8 mouse cellular contexts compared by ENCODE assay signal in the genomic region with DNA sequence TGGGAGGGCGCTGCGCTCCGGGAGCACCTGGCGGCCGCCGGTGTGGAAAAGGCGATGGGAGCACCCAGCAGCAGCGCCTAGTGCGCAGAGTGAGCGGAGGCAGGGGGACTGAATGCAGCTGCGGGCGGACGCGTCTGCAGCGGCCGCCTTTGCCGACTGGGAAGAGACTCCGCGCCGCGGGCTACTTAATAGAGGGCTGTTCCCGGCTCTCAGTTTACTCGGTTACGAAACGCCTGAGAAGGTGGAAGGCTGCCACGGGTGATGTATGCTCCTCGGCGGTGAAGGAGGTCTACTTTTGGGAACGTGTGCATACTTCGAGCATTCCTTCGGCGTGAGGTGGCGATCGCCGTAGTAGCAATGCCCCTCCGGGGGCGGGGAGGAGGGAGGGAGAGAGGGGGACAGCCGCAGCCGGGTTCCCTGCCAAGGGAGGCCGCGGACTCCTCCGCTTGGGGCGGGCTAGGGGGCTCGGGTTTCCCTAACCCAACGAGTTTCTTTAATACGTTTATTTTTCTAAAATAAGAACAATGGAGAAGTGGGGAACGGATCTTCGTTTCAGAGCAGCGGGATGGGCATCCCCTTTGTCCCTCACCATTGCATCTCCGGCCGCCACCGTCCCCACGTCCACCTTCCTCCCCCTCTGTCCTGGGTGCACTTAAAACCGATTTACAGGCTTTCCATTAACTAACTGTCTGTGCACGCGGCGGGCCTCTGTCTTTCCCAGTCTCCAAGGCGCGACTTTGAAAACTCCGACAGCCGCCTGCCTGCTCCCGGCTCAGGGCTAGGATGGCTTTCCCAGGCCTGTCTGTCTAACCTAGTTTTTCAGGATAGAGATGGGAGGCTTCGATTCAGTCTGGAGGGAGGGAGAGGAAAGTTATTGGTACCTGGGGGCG. TPM values are rescaled to one million over a fixed set of nuclear protein-coding genes. Genes with fewer than 3 reads are reported as not detected.
DNase-seq lines count a peak whose midpoint lies in the region; ATAC-seq and TF ChIP-seq lines count a peak whose summit lies in the region.

Gene Col12a1 (minus strand): TSS at position 351 of the 890 bp plus-strand sequence.

- peak within 1 kb of the TSS; percentile 76 for H3K9ac ChIP-seq in intestine, embryonic 16.5 days (ENCODE audit: low read depth, low read length)

- under 1% methylated on average over 64 of the region's 64 CpGs for WGBS in intestine, embryonic 16.5 days
- WGBS in lung, adult 2 months, result under 1% methylated on average over 64 of the region's 64 CpGs

- peak within 1 kb of the TSS; percentile 83 for H3K27ac ChIP-seq in intestine, embryonic 16.5 days (ENCODE audit: low read length)

- no peak for TF ChIP-seq POLR2A in lung, adult 2 months (IDR thresholded peaks at IDR 0.05; ENCODE audit: borderline replicate concordance, extremely low read depth, low read depth, low read length)

- H3K4me1 ChIP-seq in intestine, embryonic 16.5 days (ENCODE audit: control insufficient read depth, insufficient read depth, low read length), result peaks cover 22% of the 10 kb centered on the region
- H3K4me1 ChIP-seq in lung, adult 2 months (ENCODE audit: control insufficient read depth, insufficient read depth, low read length), result no peaks in the 10 kb centered on the region; the same call in none of the 2 replicates

- peak; percentile 43 to 45 for DNase-seq in layer of hippocampus, postnatal 10 days (ENCODE audit: low spot score in 2 of 2)
- no peak for DNase-seq in layer of hippocampus, adult 11-12 months (ENCODE audit: low spot score)
- peak; percentile 83 for DNase-seq in embryo, embryonic 11 days
- DNase-seq in gonadal fat pad, adult 2 months (ENCODE audit: low read depth), result no peak
- peak; percentile 84 for DNase-seq in lung, adult 2 months
- peak; percentile 70 for DNase-seq in retina, embryonic 14.5 days (ENCODE audit: low spot score)

- no peaks in the 10 kb centered on the region for H3K9me3 ChIP-seq in intestine, embryonic 16.5 days (ENCODE audit: control insufficient read depth, low read length)

- ATAC-seq in intestine, embryonic 16.5 days, result peak; percentile 68
- ATAC-seq in activated CD4-positive, CD25-positive, alpha-beta regulatory T cell, adult 4 months, result no peak

- H3K36me3 ChIP-seq in intestine, embryonic 16.5 days (ENCODE audit: control insufficient read depth, insufficient read depth, low read length), result no peaks in the 10 kb centered on the region

- no peak for TF ChIP-seq CTCF in lung, adult 2 months (IDR thresholded peaks at IDR 0.05; ENCODE audit: insufficient read depth, low read length)

- H3K4me3 ChIP-seq in intestine, embryonic 16.5 days (ENCODE audit: low read length), result peak within 1 kb of the TSS; percentile 64
- H3K4me3 ChIP-seq in lung, adult 2 months (replicated peaks; ENCODE audit: extremely low read depth, low read depth, low read length), result peak within 1 kb of the TSS; percentile 51

- peaks cover 34% of the 10 kb centered on the region for H3K27me3 ChIP-seq in intestine, embryonic 16.5 days (replicated peaks; ENCODE audit: control insufficient read depth, insufficient read depth, low read length)

- peak within 1 kb of the TSS; percentile 86 for H3K4me2 ChIP-seq in intestine, embryonic 16.5 days (ENCODE audit: low read depth, low read length)

RNA-seq across cellular contexts. Expression of gene Col12a1, which starts in this region (rescaled TPM):
- total RNA-seq in layer of hippocampus, postnatal 10 days (2021), result 10 to 100 TPM; 10.9 to 15.5 TPM
- 30.1 and 30.3 TPM in 2 replicates for polyA plus RNA-seq in gonadal fat pad, adult 2 months (2012; rRNA removed)
- 25.4 and 25.9 TPM in 2 replicates for polyA plus RNA-seq in intestine, embryonic 16.5 days (2015; fragmentation: Nextera tagmentation; extraction: Ambion mirVana)
- 15.1 and 22.0 TPM in 2 replicates for polyA plus RNA-seq in lung, adult 2 months (2012; rRNA removed)
- polyA plus RNA-seq in activated CD4-positive, CD25-positive, alpha-beta regulatory T cell, adult 4 months (2017; shearing (Covaris generic)), result under 1 TPM; 0.04 to 0.10 TPM

Comparison
In these comparisons a context has a peak if more than half of its experiments do, and no peak if none do; other contexts are left out.
1. RNA of gene Col12a1 (polyA plus RNA-seq): 30.1 to 30.3 TPM in gonadal fat pad, adult 2 months, 25.4 to 25.9 TPM in intestine, embryonic 16.5 days and 15.1 to 22.0 TPM in lung, adult 2 months; 0.04 to 0.10 TPM in activated CD4-positive, CD25-positive, alpha-beta regulatory T cell, adult 4 months; every median in the first group is over 10 times any median in the second.
2. DNase-seq: peak in layer of hippocampus, postnatal 10 days (2 of 2), embryo, embryonic 11 days (single experiment), lung, adult 2 months (single experiment) and retina, embryonic 14.5 days (single experiment); none in layer of hippocampus, adult 11-12 months (single experiment) and gonadal fat pad, adult 2 months (single experiment).